Mouse (Mus musculus) lung, embryonic 15.5 days (tissue): ENCODE measurements around the gene Dip2b. TPM values are rescaled to one million over a fixed set of nuclear protein-coding genes. Genes with fewer than 3 reads are reported as not detected.
"Not testable (repeated sequence)": the region's sequence is repeated elsewhere in the genome, so short reads cannot be mapped to it uniquely, and the experiment has no call there.

ENCODE experiments used
- ATAC-seq: fragments of 200-750 bp; cut with Nextera tagmentation; 2 replicates; pipeline ENCODE4 v1.8.0; 2017; ENCODE audit warnings: moderate number of reproducible peaks, borderline replicate concordance; ENCODE audit not compliant: low FRiP score, low TSS enrichment; ENCODE audit errors: extremely low read depth
- H3K27ac ChIP-seq: fragments of 300-500 bp; sonication (generic); 2 replicates; pipeline ENCODE4 v1.5.1; 2015; ENCODE audit warnings: moderate library complexity, mild to moderate bottlenecking, inconsistent platforms
- H3K27me3 ChIP-seq: fragments of 300-500 bp; sonication (generic); 2 replicates; pipeline ENCODE4 v1.6.1; 2015; ENCODE audit warnings: inconsistent platforms
- H3K36me3 ChIP-seq: fragments of 300-500 bp; sonication (generic); 2 replicates; pipeline ENCODE4 v1.6.1; 2015; ENCODE audit warnings: inconsistent platforms
- H3K4me1 ChIP-seq: fragments of 300-500 bp; sonication (generic); 2 replicates; pipeline ENCODE4 v1.6.1; 2015; ENCODE audit warnings: inconsistent platforms
- H3K4me2 ChIP-seq: fragments of 300-500 bp; sonication (generic); 2 replicates; pipeline ENCODE4 v1.6.1; 2015; ENCODE audit warnings: inconsistent platforms, mild to moderate bottlenecking, moderate library complexity
- H3K4me3 ChIP-seq: fragments of 300-500 bp; sonication (generic); 2 replicates; pipeline ENCODE4 v1.5.1; 2015; ENCODE audit warnings: mild to moderate bottlenecking, inconsistent platforms
- H3K9ac ChIP-seq: fragments of 300-500 bp; sonication (generic); 2 replicates; pipeline ENCODE4 v1.6.1; 2015; ENCODE audit warnings: inconsistent platforms
- H3K9me3 ChIP-seq: fragments of 300-500 bp; sonication (generic); 2 replicates; pipeline ENCODE4 v1.6.1; 2016; ENCODE audit warnings: inconsistent platforms
- WGBS: fragments of 180-500 bp; shearing (Covaris S2); methylation state at CpG from one replicate; pipeline ENCODE4 v1.1.7; 2015; 5-methylcytosine and 5-hydroxymethylcytosine counted together
- polyA plus RNA-seq: library from polyadenylated mRNA; unstranded; fragments of >200 nt; fragmentation: Nextera tagmentation; extraction: Ambion mirVana; gene quantifications from 2 replicates; pipeline ENCODE4 v1.2.1, GENCODE M21; 2015

Dip2b gene
- polyA plus RNA-seq, 1 experiment from 2014 or later: 10.5 TPM

GRCm38 (mm10) chr15:100260351-100260750 is 221.9 kb downstream of the Dip2b start:
- WGBS: 88% methylated on average over 7 of the region's 7 CpGs
- not testable (repeated sequence) for H3K9me3 ChIP-seq, H3K9ac ChIP-seq, ATAC-seq, H3K4me2 ChIP-seq, H3K27me3 ChIP-seq, H3K4me3 ChIP-seq, H3K4me1 ChIP-seq, H3K27ac ChIP-seq
- peaks cover 42% of the 10 kb centered on the region for H3K36me3 ChIP-seq

DNA sequence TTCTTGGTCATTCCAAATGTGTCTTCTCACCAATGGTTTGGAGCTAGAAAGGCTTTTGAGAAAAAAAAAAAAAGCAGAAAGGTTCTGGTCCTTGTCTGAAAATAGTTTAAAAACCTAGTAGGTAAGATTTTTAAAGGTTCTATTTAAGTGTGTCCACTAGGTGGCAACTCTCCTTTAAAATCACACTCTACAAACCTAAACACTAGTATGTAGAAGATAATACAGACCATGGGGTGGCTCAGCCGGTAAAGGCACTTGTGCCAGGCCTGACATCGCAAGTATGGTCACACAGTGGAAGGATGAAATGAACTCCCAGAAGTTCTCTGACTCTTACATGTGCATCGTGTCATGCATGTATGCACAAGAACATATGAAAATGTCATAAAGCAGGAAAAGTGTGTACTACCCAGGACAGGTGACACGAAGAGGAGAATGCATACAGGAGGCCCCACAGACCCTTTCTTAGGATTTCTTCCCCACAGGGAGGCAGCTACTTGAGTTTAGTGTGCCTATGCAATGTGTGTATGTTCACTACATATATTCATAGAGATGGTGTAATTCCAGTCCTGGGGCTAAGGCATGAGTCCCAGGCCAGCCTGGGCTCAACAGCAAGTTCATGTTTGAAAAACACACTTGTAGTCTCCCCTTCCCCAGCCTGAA is 224.9 kb downstream of the Dip2b start:
- no peaks in the 10 kb centered on the region for H3K4me1 ChIP-seq
- 24% methylated on average over 4 of the region's 4 CpGs for WGBS
- no peak overlapping the region for H3K4me3 ChIP-seq
- H3K9ac ChIP-seq: no peak overlapping the region
- no peaks in the 10 kb centered on the region for H3K27me3 ChIP-seq
- peaks cover 17% of the 10 kb centered on the region for H3K36me3 ChIP-seq
- no peak for ATAC-seq
- H3K4me2 ChIP-seq: no peak overlapping the region
- H3K9me3 ChIP-seq: no peaks in the 10 kb centered on the region
- no peak overlapping the region for H3K27ac ChIP-seq

- Histone ChIP-seq H3K9me3 (no peaks in the 10 kb centered on the region), H3K4me1 (no peaks in the 10 kb centered on the region), H3K4me3 (no peak overlapping the region), H3K9ac (no peak overlapping the region), H3K27ac (no peak overlapping the region), H3K27me3 (no peaks in the 10 kb centered on the region; the same call in 1 of the 2 replicates), H3K4me2 (no peak overlapping the region), H3K36me3 (peaks cover 6% of the 10 kb centered on the region; the same call in 1 of the 2 replicates)
- no peak for ATAC-seq
- WGBS: 73% methylated on average over 4 of the region's 5 CpGs
Observed at GRCm38 (mm10) chr15:100265586-100266325, 227.3 kb downstream of the Dip2b start.

DNA sequence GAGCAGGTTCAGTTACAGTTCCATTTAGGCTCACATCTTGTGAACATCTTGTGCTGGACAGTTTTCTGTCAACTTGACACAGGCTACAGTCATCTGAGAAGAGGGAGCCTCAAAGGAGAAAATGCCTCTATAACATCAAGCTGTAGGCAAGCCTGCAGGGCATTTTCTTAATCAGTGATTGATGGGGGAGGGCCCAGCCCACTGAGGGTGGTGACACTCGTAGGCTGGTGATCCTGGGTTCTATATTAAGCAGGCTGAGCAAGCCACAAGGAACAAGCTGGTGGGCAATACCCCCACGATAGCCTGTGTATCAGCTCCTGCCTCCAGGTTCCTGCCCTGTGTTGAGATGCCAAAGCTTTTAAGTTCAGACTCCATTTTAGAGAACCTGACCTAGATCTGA is 230.5 kb downstream of the Dip2b start:
- H3K4me3 ChIP-seq: no peak overlapping the region
- no peaks in the 10 kb centered on the region for H3K36me3 ChIP-seq
- no peak overlapping the region for H3K27ac ChIP-seq
- no peaks in the 10 kb centered on the region for H3K4me1 ChIP-seq
- no peaks in the 10 kb centered on the region for H3K9me3 ChIP-seq
- WGBS: 60% methylated on average over 2 of the region's 2 CpGs
- H3K9ac ChIP-seq: no peak overlapping the region
- no peak overlapping the region for H3K4me2 ChIP-seq
- H3K27me3 ChIP-seq: no peaks in the 10 kb centered on the region; the same call in 1 of the 2 replicates
- ATAC-seq: no peak

Other genes with a start within 250 kb of the Dip2b start
- 37.9 and 43.6 TPM in 2 replicates for gene Lima1, start 163.2 kb upstream of the Dip2b start, polyA plus RNA-seq
- 0.03 TPM in 1 of 2 replicates, not detected in the other for gene Fam186a, start 71.6 kb upstream of the Dip2b start, polyA plus RNA-seq
- 30.8 and 31.3 TPM in 2 replicates for gene Larp4, start 68.6 kb upstream of the Dip2b start, polyA plus RNA-seq
- 50.4 and 54.4 TPM in 2 replicates for gene Atf1, start 189.2 kb downstream of the Dip2b start, polyA plus RNA-seq
- not detected in 2 replicates for gene Tmprss12, start 242.2 kb downstream of the Dip2b start, polyA plus RNA-seq